30 mouse cellular contexts compared by ENCODE assay signal in genomic region chr2:167600481-167600995, GRCm38 (mm10). TPM values are rescaled to one million over a fixed set of nuclear protein-coding genes. Genes with fewer than 3 reads are reported as not detected.
A peak's percentile ranks its signal among the peaks of the same experiment; 100 is the strongest.
DNase-seq lines count a peak whose midpoint lies in the region; ATAC-seq and TF ChIP-seq lines count a peak whose summit lies in the region.
"Had no signal": no experiment of that assay in that cellular context is flagged by ENCODE, and none has a peak within 500 bp of the region (broad histone marks: within the 10 kb centered on the region; RNA-seq: fewer than 3 reads in every experiment).

No protein-coding gene starts in this region.

- no peaks in the 10 kb centered on the region for H3K27me3 ChIP-seq in lung, postnatal 0 days (replicated peaks; ENCODE audit: insufficient read depth, low read length)
- peaks cover 11% of the 10 kb centered on the region for H3K27me3 ChIP-seq in embryonic facial prominence, embryonic 10.5 days (replicated peaks; ENCODE audit: low read depth, poor library complexity, severe bottlenecking)
- H3K27me3 ChIP-seq in embryonic facial prominence, embryonic 14.5 days (replicated peaks; ENCODE audit: control insufficient read depth, insufficient read depth, low read length): no peaks in the 10 kb centered on the region
- no peaks in the 10 kb centered on the region for H3K27me3 ChIP-seq in myocyte (ENCODE audit: control insufficient read depth, insufficient read depth, insufficient read length)
- peaks cover 55% of the 10 kb centered on the region for H3K27me3 ChIP-seq in hindbrain, embryonic 13.5 days
- H3K27me3 ChIP-seq: CH12.LX; lung, embryonic 15.5 days had no signal

- H3K36me3 ChIP-seq in lung, postnatal 0 days (ENCODE audit: insufficient read depth, low read length): no peaks in the 10 kb centered on the region
- no peaks in the 10 kb centered on the region for H3K36me3 ChIP-seq in embryonic facial prominence, embryonic 10.5 days (replicated peaks)
- H3K36me3 ChIP-seq in embryonic facial prominence, embryonic 14.5 days (ENCODE audit: control insufficient read depth, insufficient read depth, low read length): no peaks in the 10 kb centered on the region
- H3K36me3 ChIP-seq in myocyte (ENCODE audit: control insufficient read depth, insufficient read depth): no peaks in the 10 kb centered on the region
- H3K36me3 ChIP-seq in hindbrain, embryonic 13.5 days: no peaks in the 10 kb centered on the region
- H3K36me3 ChIP-seq: heart, embryonic 15.5 days; hindbrain, embryonic 12.5 days; lung, embryonic 15.5 days; neural tube, embryonic 13.5 days had no signal

- 0 out of 2 replicates have a peak, but pooled peaks cover 7% of the 10 kb centered on the region for H3K4me1 ChIP-seq in lung, postnatal 0 days (ENCODE audit: insufficient read depth, low read depth, low read length)
- H3K4me1 ChIP-seq in embryonic facial prominence, embryonic 10.5 days: peaks cover 93% of the 10 kb centered on the region
- peaks cover 39% of the 10 kb centered on the region for H3K4me1 ChIP-seq in embryonic facial prominence, embryonic 14.5 days (ENCODE audit: control insufficient read depth, insufficient read depth, low read length)
- peaks cover 23% of the 10 kb centered on the region for H3K4me1 ChIP-seq in hindbrain, embryonic 13.5 days (replicated peaks)

- H3K4me3 ChIP-seq in lung, postnatal 0 days (ENCODE audit: low read depth, low read length): no peak overlapping the region
- no peak overlapping the region for H3K4me3 ChIP-seq in embryonic facial prominence, embryonic 10.5 days
- no peak overlapping the region for H3K4me3 ChIP-seq in embryonic facial prominence, embryonic 14.5 days (ENCODE audit: low read depth, low read length)
- no peak overlapping the region for H3K4me3 ChIP-seq in myocyte
- H3K4me3 ChIP-seq in hindbrain, embryonic 13.5 days: no peak overlapping the region
- H3K4me3 ChIP-seq: gastrocnemius, adult 2 months; heart, embryonic 15.5 days; hindbrain, embryonic 12.5 days; lung, embryonic 15.5 days; neural tube, embryonic 13.5 days had no signal

- WGBS in lung, postnatal 0 days: 43% methylated on average over 8 of the region's 8 CpGs
- 68% methylated on average over 8 of the region's 8 CpGs for WGBS in embryonic facial prominence, embryonic 10.5 days
- WGBS in embryonic facial prominence, embryonic 14.5 days: 57% methylated on average over 8 of the region's 8 CpGs
- WGBS in hindbrain, embryonic 13.5 days: 74% methylated on average over 8 of the region's 8 CpGs

- no peaks in the 10 kb centered on the region for H3K9me3 ChIP-seq in lung, postnatal 0 days (ENCODE audit: low read length)
- no peaks in the 10 kb centered on the region for H3K9me3 ChIP-seq in embryonic facial prominence, embryonic 10.5 days
- no peaks in the 10 kb centered on the region for H3K9me3 ChIP-seq in embryonic facial prominence, embryonic 14.5 days (ENCODE audit: control insufficient read depth, low read length)
- H3K9me3 ChIP-seq in hindbrain, embryonic 13.5 days: no peaks in the 10 kb centered on the region
- H3K9me3 ChIP-seq: heart, embryonic 15.5 days; hindbrain, embryonic 12.5 days; lung, embryonic 15.5 days; neural tube, embryonic 13.5 days had no signal

- no peak overlapping the region for H3K9ac ChIP-seq in lung, postnatal 0 days (replicated peaks; ENCODE audit: low read depth)
- no peak overlapping the region for H3K9ac ChIP-seq in embryonic facial prominence, embryonic 14.5 days (ENCODE audit: low read depth, low read length)
- no peak overlapping the region for H3K9ac ChIP-seq in hindbrain, embryonic 13.5 days
- H3K9ac ChIP-seq: heart, embryonic 15.5 days; hindbrain, embryonic 12.5 days; liver, embryonic 14.5 days; lung, embryonic 15.5 days; neural tube, embryonic 13.5 days had no signal

- no peaks in the 10 kb centered on the region for H3K79me2 ChIP-seq in myocyte (ENCODE audit: control insufficient read depth, insufficient read depth)

- peak overlapping the region; percentile 16; the same call in 1 of the 2 replicates for H3K27ac ChIP-seq in lung, postnatal 0 days (ENCODE audit: low read length)
- peak overlapping the region; percentile 91 for H3K27ac ChIP-seq in embryonic facial prominence, embryonic 10.5 days (replicated peaks)
- H3K27ac ChIP-seq in embryonic facial prominence, embryonic 14.5 days (replicated peaks; ENCODE audit: low read depth, low read length): 0 out of 2 replicates have a peak overlapping the region, but pooled peaks have one; percentile 24
- H3K27ac ChIP-seq in hindbrain, embryonic 13.5 days: no peak overlapping the region
- H3K27ac ChIP-seq: gastrocnemius, adult 2 months; heart, embryonic 15.5 days; hindbrain, embryonic 12.5 days; kidney, postnatal 0 days; liver, embryonic 14.5 days; neural tube, embryonic 13.5 days; stomach, postnatal 0 days had no signal

- no peak for ATAC-seq in lung, postnatal 0 days
- ATAC-seq in embryonic facial prominence, embryonic 14.5 days (ENCODE audit: low read depth): no peak
- ATAC-seq in hindbrain, embryonic 13.5 days (ENCODE audit: low FRiP score): no peak
- ATAC-seq: forebrain, embryonic 16.5 days; intestine, embryonic 16.5 days had no signal

- intact Hi-C loops in left cerebral cortex, postnatal 25 days (cut with DNase I): no loop called here

- no peak for TF ChIP-seq EP300 in lung, postnatal 0 days (IDR thresholded peaks at IDR 0.05)

- TF ChIP-seq CTCF in lung, postnatal 0 days (IDR thresholded peaks at IDR 0.05): no peak

- H3K4me2 ChIP-seq in lung, postnatal 0 days (replicated peaks; ENCODE audit: low read depth, low read length): no peak overlapping the region
- no peak overlapping the region for H3K4me2 ChIP-seq in embryonic facial prominence, embryonic 14.5 days (ENCODE audit: low read depth, low read length)
- no peak overlapping the region for H3K4me2 ChIP-seq in myocyte (ENCODE audit: low read depth)
- H3K4me2 ChIP-seq in hindbrain, embryonic 13.5 days: no peak overlapping the region
- H3K4me2 ChIP-seq: heart, embryonic 15.5 days; hindbrain, embryonic 12.5 days; lung, embryonic 15.5 days; midbrain, embryonic 11.5 days; neural tube, embryonic 13.5 days had no signal

- no peak for TF ChIP-seq POLR2A in myocyte (IDR thresholded peaks at IDR 0.05; ENCODE audit: insufficient read length, low read depth)

- peak; percentile 52 for DNase-seq in lung, postnatal 0 days (ENCODE audit: low spot score)
- no peak for DNase-seq in lung, postnatal 36 days
- no peak for DNase-seq in embryonic facial prominence, embryonic 10.5 days (ENCODE audit: low spot score)
- no peak for DNase-seq in embryonic facial prominence, embryonic 14.5 days (ENCODE audit: low spot score)
- no peak for DNase-seq in left cerebral cortex, postnatal 25 days (ENCODE audit: low spot score in 2 of 2)
- DNase-seq: adrenal gland, postnatal 14 days; B cell, adult 2 months; cerebellum, adult 11 months; cerebellum, adult 9-10 months; embryo, embryonic 11 days; gastrocnemius, adult 2 months; kidney, adult 8-10 months; layer of hippocampus, postnatal 36 days; liver; right cerebral cortex, postnatal 4 days; thymus, adult 18-20 months; thymus, postnatal 25 days had no signal

- no peak overlapping the region for H3ac ChIP-seq in myocyte (ENCODE audit: control insufficient read depth, insufficient read length)

TF ChIP-seq in myocyte, 11 proteins besides CTCF, POLR2A, EP300 and RAD21:
- no peak for TF ChIP-seq TCF12 (IDR thresholded peaks at IDR 0.05; ENCODE audit: insufficient read depth, poor library complexity, severe bottlenecking)
- peak in 2 of 3 experiments; percentile 35 to 62 for TF ChIP-seq MYOD1 (IDR thresholded peaks at IDR 0.05; ENCODE audit: control insufficient read depth in 1 of 3, insufficient read length in 2 of 3, low read depth in 2 of 3)
- peak in 1 of 3 experiments; percentile 46 for TF ChIP-seq MYOG (IDR thresholded peaks at IDR 0.05; ENCODE audit: control insufficient read depth in 1 of 3, insufficient read depth in 1 of 3, insufficient read length in 2 of 3, low read depth in 2 of 3)
- no peak for TF ChIP-seq MAX (IDR thresholded peaks at IDR 0.05; ENCODE audit: low read depth)
- no peak for TF ChIP-seq REST (IDR thresholded peaks at IDR 0.05; ENCODE audit: insufficient read depth, insufficient read length)
- TF ChIP-seq USF1 (IDR thresholded peaks at IDR 0.05; ENCODE audit: low read depth): no peak

RNA-seq across cellular contexts. Expression of gene Ube2v1, which starts 31.4 kb away (rescaled TPM):
- polyA plus RNA-seq in lung, postnatal 0 days (2015; fragmentation: Nextera tagmentation; extraction: Ambion mirVana): 166 and 184 TPM in 2 replicates
- polyA plus RNA-seq in embryonic facial prominence, embryonic 10.5 days (2016; fragmentation: Nextera tagmentation; extraction: Ambion mirVana): 384 and 394 TPM in 2 replicates
- polyA plus RNA-seq in embryonic facial prominence, embryonic 14.5 days (2014; fragmentation: Nextera tagmentation; extraction: Ambion mirVana): 249 and 275 TPM in 2 replicates
- 322 TPM for polyA plus RNA-seq in myocyte (2012; fragmentation: generic; extraction: Trizol)
- polyA plus RNA-seq in hindbrain, embryonic 13.5 days (2015; fragmentation: Nextera tagmentation; extraction: Ambion mirVana): 310 and 311 TPM in 2 replicates
- 100 to 1,000 TPM; 254 to 264 TPM for total RNA-seq in left cerebral cortex, postnatal 25 days (2021)
